Mouse (Mus musculus) CD4-positive, CD25-positive, alpha-beta regulatory T cell, adult 2 months (primary cell): Measurements from ENCODE around the gene Vwa5b2.
A peak's percentile ranks its signal among the peaks of the same experiment; 100 is the strongest.

Source experiments
- DNase-seq: peaks from one replicate; pipeline ENCODE4 v3.0.0-alpha.2; 2012; ENCODE audit warnings: low read depth, low spot score

Gene Vwa5b2

GRCm38 (mm10) chr16:20589366-20589938, at the start of gene Vwa5b2:
Gene Vwa5b2 (plus strand): TSS chr16:20589471.
- no peak for DNase-seq

- no peak for DNase-seq
Measured at GRCm38 (mm10) chr16:20539649-20540048, 49.6 kb upstream of the Vwa5b2 start.

- no peak for DNase-seq
Measured at GRCm38 (mm10) chr16:20540438-20540837, 48.8 kb upstream of the Vwa5b2 start.

- DNase-seq = no peak
Measured at GRCm38 (mm10) chr16:20545696-20546095, 43.6 kb upstream of the Vwa5b2 start.

- DNase-seq = no peak
Measured at GRCm38 (mm10) chr16:20547423-20547822, 41.8 kb upstream of the Vwa5b2 start.

GRCm38 (mm10) chr16:20548096-20548948, 40.9 kb upstream of the Vwa5b2 start, which contains the start of gene Abcf3:
Gene Abcf3 (plus strand): TSS chr16:20548577.
- DNase-seq = peak; percentile 100

- DNase-seq = no peak
Measured at GRCm38 (mm10) chr16:20549161-20549560, 40.1 kb upstream of the Vwa5b2 start.

- no peak for DNase-seq
Measured at GRCm38 (mm10) chr16:20551691-20552090, 37.6 kb upstream of the Vwa5b2 start.

GRCm38 (mm10) chr16:20552594-20552993, 36.7 kb upstream of the Vwa5b2 start:
- DNase-seq = no peak

GRCm38 (mm10) chr16:20555000-20555399, 34.3 kb upstream of the Vwa5b2 start:
- no peak for DNase-seq

- DNase-seq = no peak
Measured at GRCm38 (mm10) chr16:20557381-20557780, 31.9 kb upstream of the Vwa5b2 start.

- no peak for DNase-seq
Measured at GRCm38 (mm10) chr16:20565075-20565474, 24.2 kb upstream of the Vwa5b2 start.

- no peak for DNase-seq
Measured at GRCm38 (mm10) chr16:20589939-20590679, 838 bp downstream of the Vwa5b2 start.

GRCm38 (mm10) chr16:20590680-20591038, 1.4 kb downstream of the Vwa5b2 start:
- DNase-seq = no peak

GRCm38 (mm10) chr16:20591076-20591705, 1.9 kb downstream of the Vwa5b2 start:
- no peak for DNase-seq

- DNase-seq = no peak
Measured at GRCm38 (mm10) chr16:20595060-20595673, 5.9 kb downstream of the Vwa5b2 start.

- DNase-seq = no peak
Measured at GRCm38 (mm10) chr16:20595737-20596136, 6.5 kb downstream of the Vwa5b2 start.

- DNase-seq = no peak
Measured at GRCm38 (mm10) chr16:20596687-20597441, 7.6 kb downstream of the Vwa5b2 start.

GRCm38 (mm10) chr16:20600511-20600910, 11.2 kb downstream of the Vwa5b2 start:
- no peak for DNase-seq

- DNase-seq = no peak
Measured at GRCm38 (mm10) chr16:20604705-20605104, 15.4 kb downstream of the Vwa5b2 start.
